Mouse (Mus musculus): ENCODE results near the gene Pim3. TPM values are rescaled to one million over a fixed set of nuclear protein-coding genes. Genes with fewer than 3 reads are reported as not detected.

The Pim3 gene
- total RNA-seq, 2 experiments from 2014 or later: 13.0 to 13.8 TPM

DNA sequence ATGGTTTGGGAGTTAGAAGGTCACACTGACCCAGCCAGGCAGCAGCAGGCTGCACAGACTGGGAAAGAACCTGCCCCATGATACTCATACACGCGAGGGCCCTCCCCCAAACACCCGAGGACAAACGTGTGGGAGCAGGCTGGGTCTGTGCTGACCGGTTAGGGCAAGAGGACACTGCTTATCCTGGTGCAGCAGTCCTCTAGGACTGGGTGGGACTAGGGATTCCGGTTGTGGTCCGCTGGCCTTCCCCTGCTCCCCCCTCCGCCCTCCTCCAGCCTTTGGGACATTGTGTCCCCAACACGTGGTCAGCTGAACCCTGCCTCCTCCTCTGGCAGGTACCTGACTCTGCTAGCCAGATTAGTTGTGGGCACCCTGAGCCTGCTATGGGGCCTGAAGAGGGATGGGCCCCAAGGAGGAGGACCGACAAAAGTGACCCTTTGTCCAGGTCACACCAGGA is 13.7 kb downstream of the Pim3 start:
- no peak for ATAC-seq (replicated peaks; ENCODE audit: poor library complexity, severe bottlenecking)

DNA sequence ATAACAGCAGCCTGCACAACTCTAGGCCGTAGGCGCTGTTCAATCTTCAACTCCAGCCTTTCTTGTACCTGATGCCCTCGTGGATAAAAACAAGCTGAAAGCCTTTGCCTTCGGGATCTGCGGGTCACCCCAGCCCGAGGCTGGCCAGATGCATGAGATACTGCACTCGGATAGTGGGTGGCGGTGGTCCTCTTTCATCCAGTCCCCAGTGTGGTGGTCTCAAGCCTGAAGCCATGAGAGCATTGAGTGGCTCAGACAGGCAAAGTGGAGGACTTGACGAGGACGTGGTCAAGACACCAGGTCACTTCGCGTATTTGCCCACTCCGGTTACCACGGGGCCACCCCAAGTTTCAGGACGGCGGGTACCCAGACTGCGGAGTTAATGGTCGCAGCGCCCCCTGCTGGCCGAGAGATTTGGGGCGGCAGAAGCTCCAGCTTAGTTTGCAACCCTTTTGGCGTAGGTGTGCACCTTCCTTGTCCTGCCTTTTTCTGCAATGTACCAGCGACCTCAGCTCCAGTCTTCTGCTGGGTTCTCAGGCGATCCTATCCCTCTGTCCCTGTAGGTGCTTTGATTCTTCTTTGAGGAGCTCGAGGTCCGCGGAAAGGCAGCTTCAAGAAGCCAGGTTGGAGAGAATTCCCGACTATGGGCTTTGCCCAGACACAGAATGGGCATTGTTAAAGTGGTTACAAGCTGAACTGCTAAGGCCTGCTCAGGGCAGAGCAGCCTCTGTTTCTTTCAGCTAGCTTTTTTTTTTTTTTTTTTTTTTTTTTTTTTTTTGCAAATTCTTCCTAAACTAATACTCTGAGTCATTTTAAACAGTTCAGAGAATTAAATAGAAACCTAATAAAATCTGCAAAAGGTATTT is 14.4 kb downstream of the Pim3 start:
- peak; percentile 88 for ATAC-seq (replicated peaks; ENCODE audit: poor library complexity, severe bottlenecking)

DNA sequence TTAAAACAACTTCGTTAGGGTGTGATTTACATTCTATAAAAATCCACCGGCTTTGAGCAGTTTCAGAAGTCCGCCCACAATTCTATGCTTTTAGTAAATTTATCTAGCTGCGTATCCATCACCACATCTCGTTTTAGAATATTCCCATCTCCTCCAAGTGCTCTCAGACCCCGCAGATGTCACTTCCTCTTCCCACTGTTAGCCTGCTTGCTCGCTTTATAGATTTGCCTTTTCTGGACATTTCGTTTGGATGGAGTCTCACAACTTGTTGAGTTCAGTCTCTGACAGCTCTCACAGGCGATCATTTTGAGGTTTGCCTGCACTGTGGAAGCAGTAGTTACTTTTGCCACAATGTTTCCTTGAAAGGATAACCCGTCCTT is 15.0 kb downstream of the Pim3 start:
- no peak for ATAC-seq (replicated peaks; ENCODE audit: poor library complexity, severe bottlenecking)

DNA sequence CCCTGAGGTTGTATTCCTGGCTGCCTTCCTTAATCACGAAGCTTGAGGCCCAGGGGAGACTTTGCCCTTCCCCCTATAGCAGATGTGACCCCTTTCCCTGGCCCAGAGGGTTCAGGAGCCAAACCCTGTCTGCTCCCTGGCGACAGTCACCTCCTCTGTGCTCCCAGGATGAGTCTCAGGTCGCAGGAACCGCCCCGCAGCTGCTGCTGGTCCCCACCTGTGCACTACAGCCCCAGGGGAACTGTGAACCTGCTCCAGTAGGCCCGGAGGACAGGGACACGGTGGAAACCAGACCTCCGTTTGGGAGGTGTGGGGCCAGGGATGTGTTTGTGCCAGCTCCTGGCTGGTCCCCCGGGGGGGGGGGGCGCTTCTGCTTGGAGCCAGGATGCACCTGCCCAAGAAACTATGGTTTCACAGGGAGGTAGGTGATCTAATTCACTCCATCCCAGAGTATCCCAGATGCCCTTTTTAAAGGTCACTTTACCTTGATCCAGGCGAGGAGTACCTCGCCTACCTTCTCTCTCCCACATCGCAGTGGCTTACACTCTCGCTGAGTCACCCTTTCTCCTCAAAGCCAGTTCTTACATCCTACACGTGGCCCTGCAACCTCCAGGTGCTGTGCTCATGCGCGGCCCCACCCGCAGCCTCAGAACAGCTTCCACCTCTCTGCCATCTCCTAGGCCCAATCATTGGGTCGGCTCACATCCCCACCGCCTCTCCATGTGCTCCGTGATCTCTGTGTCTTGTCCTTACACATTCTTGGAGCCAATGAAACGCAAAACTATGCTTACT is 19.5 kb downstream of the Pim3 start:
- no peak for ATAC-seq (replicated peaks; ENCODE audit: poor library complexity, severe bottlenecking)

DNA sequence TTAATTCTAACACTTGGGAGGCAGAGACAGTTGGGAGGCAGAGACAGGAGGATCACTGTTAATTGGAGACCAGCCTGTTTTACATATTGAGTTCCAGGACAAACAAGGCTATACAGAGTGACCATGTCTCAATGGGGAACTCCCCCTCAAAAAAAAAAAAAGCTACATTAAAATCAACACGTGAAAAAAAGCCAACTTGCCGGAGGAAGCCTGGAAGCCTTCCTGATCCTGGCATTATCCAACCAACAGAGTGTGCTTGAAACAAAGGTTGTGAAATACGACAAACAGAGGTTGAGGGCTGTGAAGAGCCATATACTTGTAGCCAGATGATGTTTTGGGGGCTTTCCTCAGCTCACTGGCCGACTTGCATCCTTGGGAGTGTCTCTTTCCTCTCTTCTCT is 20.9 kb downstream of the Pim3 start:
- ATAC-seq (replicated peaks; ENCODE audit: poor library complexity, severe bottlenecking): no peak

DNA sequence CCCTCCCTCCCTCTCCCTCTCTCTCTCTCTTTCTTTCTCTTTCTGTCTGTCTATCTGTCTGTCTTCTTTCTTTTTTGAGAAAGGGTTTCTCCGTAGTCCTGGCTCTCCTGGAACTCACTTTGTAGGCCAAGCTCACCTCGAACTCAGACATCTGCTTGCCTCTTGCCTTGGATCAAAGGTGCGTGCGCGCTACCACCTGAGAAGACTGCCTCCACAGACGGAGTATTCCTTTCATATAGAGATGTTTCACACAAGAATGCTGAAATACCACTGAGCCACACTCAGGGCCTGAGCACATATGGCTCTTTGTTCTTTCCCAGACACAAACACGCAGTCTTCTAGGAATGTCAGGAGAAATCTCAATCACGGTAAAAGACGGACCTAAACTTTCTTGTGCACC is 21.4 kb downstream of the Pim3 start:
- ATAC-seq (replicated peaks; ENCODE audit: poor library complexity, severe bottlenecking): no peak

DNA sequence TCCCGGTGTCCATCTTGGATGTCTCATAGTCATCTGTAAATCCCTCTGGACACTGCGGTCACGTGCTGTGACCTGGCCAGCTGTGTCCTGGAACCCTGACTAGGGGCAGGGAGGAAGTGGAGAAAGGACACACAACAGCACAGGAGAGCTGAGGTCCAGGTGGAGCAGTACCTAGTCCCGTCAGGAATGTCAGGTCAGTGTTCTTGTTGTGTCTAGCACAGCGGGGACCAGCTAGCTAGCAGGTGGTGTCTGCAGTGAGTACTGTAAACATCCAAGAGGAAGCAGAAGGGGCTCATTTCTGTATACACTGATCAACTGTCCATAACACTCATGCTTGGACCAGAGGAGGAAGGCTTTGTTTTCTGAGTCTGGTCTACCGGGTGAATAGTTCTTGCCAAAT is 23.4 kb downstream of the Pim3 start:
- no peak for ATAC-seq (replicated peaks; ENCODE audit: poor library complexity, severe bottlenecking)

DNA sequence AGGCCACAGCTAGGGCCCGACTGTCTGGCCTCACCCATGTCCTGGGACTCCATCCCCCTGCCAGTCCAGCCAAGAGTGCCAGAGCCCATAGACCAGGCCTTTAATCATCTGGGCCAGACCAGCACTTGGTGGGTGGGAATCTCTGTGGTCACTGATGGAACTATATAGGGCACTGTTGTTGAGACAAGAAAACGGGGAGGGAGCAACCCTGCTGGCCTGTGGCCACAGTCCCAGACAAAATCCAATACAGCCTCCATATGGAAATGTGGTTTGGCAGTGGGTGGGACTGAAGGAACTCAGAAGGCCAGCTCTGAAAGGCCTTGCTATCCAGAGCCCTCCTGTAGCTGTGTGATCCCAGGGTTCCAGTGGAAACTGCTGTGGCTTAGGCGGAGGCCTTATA is 27.0 kb downstream of the Pim3 start:
- no peak for ATAC-seq (replicated peaks; ENCODE audit: poor library complexity, severe bottlenecking)

DNA sequence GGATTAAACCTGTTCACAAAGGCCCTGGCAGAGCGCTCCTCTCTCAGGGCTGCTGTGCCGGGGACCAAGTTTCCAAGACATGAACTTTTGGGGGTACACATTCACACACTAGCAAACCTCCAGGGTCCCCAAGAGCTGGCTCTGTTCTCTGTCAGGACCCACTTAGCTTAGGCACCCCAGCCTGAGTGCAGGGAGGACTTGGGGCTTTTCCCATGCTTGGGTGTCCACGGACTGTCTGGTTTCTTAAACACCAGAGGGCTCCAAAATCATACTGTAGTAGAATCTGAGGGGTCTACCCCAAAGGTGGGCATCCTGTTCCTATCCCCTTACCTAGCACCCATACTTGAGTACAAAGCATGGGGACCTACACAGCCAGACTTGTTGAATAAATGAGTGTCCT is 28.0 kb downstream of the Pim3 start:
- ATAC-seq (replicated peaks; ENCODE audit: poor library complexity, severe bottlenecking): no peak

DNA sequence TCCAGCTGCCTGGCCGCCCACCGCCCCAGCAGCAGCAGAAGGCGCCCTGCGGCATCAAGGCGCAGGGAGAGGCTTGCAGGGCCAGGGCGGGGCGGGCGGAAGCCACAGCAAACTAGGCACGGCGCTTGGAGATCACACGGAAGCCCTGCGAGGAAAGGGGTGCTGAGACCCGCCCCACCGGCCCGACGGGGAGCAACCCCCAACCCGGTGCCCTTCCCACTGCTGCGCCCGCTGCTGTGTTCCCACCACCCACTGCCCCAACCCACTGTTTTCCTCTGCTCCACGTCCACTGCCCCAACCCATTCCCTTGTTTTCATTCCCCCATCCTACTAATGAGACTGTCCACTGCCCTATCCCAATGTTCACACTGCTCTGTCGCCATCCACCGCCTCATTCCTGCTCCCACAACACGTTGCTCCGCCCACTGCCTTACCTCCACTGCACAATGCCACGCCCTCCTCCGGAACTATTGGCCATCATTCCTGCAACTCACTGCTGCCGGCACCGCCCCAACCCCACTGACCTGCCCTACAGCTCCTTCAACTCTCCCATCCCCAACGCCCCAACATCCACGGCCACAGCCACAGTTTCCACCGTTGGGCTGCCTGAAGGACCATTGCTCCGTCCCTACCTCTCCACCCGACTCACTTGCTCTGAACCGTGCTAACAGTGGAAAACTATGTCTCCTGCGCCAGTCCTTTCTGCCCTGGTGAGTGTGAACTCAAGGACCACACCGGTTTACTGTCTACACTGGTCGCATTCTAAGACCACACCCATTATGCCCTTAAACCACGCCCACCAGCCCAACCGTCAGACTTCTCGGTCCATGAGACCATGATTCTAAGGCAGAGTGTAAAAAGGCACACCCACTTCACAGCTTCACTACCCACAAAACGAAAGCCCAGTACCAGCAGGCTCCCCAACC is 29.0 kb downstream of the Pim3 start:
- peak; percentile 92 for ATAC-seq (replicated peaks; ENCODE audit: poor library complexity, severe bottlenecking)

DNA sequence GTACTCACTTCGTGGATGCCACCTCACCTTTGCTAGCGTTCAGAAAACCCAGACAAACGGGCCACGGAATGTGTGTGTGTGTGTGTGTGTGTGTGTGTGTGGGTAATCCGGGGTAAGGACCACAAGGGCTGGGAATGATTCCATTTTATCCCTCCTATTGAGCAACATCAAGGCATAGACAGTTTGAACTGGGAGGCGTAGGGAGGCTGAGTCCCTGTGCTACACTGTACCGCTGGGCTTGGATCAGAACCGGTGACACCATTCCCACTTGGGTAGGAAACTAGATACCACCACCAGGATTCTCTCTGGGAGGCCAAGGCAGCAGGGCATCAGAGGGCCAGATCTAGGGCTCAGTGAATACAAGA is 29.7 kb downstream of the Pim3 start:
- ATAC-seq (replicated peaks; ENCODE audit: poor library complexity, severe bottlenecking): no peak

DNA sequence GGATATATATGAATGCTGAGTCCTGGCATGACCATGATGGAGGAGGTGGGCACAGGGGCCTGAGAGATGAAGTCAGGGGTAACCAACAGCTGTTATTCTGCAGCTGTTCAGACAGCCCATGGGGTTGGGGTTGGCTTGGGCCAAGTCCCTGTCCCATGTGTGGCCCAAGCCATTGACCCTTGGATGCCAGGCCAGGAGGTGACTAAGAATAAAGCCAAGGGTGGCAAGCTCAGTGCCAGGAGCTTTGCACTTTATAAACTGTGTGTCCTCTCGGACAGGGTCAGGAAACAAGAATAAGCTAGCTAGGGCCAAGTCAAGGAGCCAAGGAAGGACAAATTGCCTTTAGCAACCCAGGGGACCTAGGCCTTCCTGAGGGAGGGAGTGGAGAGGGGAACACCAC is 30.3 kb downstream of the Pim3 start:
- ATAC-seq (replicated peaks; ENCODE audit: poor library complexity, severe bottlenecking): no peak

DNA sequence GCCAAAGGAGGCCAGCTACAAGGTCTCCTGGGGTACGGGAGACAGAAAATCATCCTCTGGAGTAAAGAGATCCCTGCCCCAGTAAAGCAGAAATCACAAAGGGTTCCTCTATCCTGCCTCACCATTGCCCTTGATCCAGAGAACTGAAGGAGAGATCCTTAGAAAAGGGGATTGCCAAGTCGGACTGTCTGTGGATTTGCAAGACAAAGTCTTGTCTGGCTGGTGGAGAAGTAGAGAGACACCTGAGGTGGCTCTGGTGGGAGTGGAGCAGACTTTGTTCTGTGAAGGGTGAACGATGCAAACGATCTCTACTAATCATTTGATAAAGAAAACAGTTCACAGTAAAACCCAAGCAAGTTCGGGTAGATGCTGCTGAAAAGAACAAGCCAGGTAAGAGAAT is 30.9 kb downstream of the Pim3 start:
- ATAC-seq (replicated peaks; ENCODE audit: poor library complexity, severe bottlenecking): no peak

DNA sequence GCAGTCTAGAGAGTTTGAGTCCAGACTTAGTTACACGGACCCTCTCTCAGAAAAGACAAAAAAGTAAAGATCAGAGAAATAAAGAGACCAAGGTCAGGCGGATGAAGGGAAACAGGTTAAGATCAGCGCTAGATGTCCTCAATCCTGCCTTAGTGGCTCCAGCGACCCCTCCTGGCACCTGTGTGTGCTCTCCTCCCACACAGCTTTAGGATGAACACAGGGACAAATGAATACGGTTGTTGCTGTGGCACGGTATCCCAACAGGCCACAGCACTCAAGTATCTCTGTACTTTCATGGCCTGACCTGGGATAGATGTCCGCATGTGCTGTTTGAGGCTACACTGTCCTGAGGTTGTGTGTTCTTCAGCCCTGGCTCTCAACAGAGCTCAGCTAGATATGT is 33.1 kb downstream of the Pim3 start:
- ATAC-seq (replicated peaks; ENCODE audit: poor library complexity, severe bottlenecking): no peak

DNA sequence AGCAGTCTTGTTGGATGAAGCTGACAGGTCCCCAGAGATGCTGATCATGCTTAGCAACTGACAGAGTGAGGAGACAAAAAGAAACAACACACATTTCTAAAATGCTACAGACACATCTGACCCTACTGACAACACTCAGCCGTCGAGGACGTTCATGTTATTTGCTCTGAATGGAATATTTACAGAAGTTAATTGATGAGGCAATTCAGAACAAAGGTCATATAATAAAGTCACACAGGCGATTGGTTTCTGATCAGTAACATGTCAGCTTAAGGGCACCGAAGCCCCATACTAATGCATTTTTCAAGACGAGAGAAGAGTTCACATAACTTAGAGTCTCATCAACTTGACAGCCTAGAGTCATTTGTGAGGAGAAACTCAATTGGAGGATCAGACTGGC is 33.9 kb downstream of the Pim3 start:
- ATAC-seq (replicated peaks; ENCODE audit: poor library complexity, severe bottlenecking): no peak

DNA sequence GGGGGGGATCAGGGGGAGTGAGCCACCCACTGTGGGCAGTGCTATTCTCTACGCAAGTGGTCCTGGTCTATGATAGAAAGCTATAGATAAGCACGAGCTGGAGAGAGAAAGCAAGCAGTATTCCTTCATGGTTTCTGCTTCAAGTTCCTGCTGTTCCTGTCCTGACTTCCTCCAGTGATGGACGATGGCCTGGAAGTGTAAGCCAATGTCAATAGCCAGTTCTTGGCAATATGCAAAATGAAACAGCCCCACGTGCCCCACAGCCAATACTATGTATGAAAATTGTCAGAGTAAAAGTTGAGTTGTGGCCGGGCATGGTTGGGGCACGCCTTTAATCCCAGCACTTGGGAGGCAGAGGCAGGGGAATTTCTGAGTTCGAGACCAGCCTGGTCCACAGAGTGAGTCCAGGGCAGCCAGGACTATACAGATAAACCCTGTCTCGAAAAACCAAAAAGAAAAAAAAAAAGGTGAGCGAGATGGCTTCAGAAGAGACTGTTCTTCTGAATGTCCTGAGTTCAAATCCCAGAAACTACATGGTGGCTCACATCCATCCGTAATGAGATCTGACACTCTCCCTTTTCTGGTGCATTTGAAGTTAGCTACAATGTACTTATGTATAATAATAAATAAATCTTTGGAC is 34.5 kb downstream of the Pim3 start:
- no peak for ATAC-seq (replicated peaks; ENCODE audit: poor library complexity, severe bottlenecking)

DNA sequence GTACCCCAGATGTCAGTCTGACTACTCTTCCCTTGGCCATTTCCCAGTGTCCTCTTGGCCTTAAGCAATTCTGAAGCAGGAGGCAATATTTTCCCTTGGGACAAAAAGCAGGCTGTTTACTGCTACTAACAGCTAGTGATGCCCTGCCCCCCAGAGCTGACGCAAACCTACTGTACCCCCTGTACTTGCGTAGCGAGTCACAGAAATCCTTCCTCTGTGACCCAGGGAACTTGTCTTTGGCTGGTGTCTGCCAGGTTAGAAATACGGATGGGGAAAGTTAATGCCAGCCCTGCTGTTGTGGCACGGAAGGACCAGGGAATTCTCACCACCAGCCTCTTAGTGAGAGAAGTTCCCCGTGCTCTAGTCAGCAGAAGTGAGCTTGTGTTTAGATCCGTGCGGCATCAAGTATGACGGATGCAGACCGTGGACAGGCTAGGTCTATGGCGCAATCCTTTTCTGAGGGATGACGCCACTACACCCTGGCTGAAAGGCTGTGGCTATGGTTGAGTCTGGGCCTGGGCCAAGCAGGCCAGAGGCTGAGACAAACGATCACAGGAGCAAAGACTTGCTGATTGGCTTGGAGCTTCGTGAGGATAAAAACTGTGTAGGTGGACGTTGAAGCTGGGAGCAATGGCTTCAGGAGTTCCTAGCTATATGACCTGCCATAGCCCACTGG is 40.4 kb downstream of the Pim3 start:
- ATAC-seq (replicated peaks; ENCODE audit: poor library complexity, severe bottlenecking): peak; percentile 96

DNA sequence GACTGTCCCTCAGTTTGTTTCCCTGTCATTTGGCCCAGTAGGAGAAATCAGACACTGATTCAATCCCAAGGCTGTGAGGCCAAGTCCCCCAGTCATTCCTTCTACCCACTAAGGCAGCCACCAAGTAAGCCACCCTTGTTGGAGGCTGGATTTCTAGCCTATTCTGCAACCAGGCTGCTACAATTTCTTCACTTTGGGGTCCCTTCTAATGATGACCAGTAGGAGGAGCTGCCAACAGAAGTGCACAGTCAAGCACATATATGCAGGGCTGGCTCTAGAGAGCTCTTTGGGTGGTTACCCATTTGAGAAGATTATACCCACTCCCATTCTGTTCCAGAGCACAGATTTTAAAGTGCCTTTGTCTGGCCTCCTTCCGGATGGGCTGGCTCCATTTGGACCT is 41.1 kb downstream of the Pim3 start:
- ATAC-seq (replicated peaks; ENCODE audit: poor library complexity, severe bottlenecking): peak; percentile 53

DNA sequence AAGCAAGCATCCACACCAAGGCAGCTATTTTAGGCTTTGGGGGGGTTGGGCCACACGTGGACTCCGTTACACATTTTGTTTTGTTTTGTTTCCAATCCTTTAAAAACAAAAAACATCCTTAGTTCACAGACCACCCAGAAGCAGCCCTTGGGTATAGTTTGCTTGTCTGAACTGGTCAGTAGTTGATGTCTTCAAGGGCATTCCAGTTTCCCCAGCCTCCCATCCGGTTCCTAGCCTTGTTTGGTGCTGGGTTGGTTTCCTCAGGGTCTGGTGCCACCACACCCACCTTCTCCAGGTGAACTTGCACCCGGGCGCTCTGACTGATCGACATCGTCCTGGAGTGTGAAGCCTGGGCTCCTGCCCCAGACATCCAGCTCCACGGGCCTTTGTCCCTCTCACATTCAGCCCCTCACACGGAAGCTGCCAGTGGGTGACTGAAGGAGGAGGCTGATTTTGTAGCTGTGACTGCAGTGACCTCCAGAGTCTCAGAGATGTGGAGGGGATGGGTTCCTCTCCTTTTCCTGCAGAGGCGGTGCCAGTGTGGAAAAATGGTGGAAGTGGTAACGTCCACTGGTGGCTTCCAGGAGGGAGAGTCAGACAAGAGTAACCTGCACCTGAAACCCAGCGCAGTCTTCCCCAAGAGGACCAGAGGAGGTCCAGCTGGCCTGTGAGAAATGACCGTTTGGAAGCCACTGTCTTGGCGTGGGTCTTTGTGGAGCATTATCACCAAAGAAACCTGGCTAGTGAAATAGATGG is 42.2 kb downstream of the Pim3 start:
- no peak for ATAC-seq (replicated peaks; ENCODE audit: poor library complexity, severe bottlenecking)

Data from granulocyte monocyte progenitor cell, adult 5-6 weeks (primary cell).